In genomic region chr3:145987268-145987969, GRCm38 (mm10) we compare ENCODE assay signal across 8 mouse cellular contexts. TPM values are rescaled to one million over a fixed set of nuclear protein-coding genes. Genes with fewer than 3 reads are reported as not detected.
DNase-seq lines count a peak whose midpoint lies in the region; ATAC-seq and TF ChIP-seq lines count a peak whose summit lies in the region.

Syde2 (plus strand) TSS chr3:145987870.

- H3K27me3 ChIP-seq in G1E (ENCODE audit: insufficient read depth, low read length): no peaks in the 10 kb centered on the region
- H3K27me3 ChIP-seq in cerebellum, adult 2 months (ENCODE audit: control insufficient read depth, insufficient read depth, low read length): peaks cover 1% of the 10 kb centered on the region; the same call in 1 of the 2 replicates
- H3K27me3 ChIP-seq in hindbrain, embryonic 13.5 days: peaks cover 31% of the 10 kb centered on the region

- peak within 1 kb of the TSS; percentile 83 for H3K4me2 ChIP-seq in hindbrain, embryonic 13.5 days

- H3K4me3 ChIP-seq in G1E (ENCODE audit: low read depth, low read length): peak within 1 kb of the TSS; percentile 7; the same call in 1 of the 2 replicates
- peak within 1 kb of the TSS; percentile 54 for H3K4me3 ChIP-seq in cerebellum, adult 2 months (replicated peaks; ENCODE audit: insufficient read depth, low read depth, low read length)
- peak within 1 kb of the TSS; percentile 66 for H3K4me3 ChIP-seq in hindbrain, embryonic 13.5 days

- peaks cover 4% of the 10 kb centered on the region for H3K36me3 ChIP-seq in G1E (replicated peaks)
- H3K36me3 ChIP-seq in hindbrain, embryonic 13.5 days: no peaks in the 10 kb centered on the region

- no peak for TF ChIP-seq CTCF in G1E (IDR thresholded peaks at IDR 0.05; ENCODE audit: low read depth, low read length)
- TF ChIP-seq CTCF in cerebellum, adult 2 months (IDR thresholded peaks at IDR 0.05; ENCODE audit: borderline replicate concordance, insufficient read depth, low read depth, low read length): no peak

- no peak for DNase-seq in G1E (ENCODE audit: low spot score)
- DNase-seq in cerebellum, adult 2 months: peak; percentile 25 to 33
- DNase-seq in frontal cortex, postnatal 36 days (ENCODE audit: low spot score in 2 of 2): peak; percentile 35 to 51
- peak; percentile 31 to 44 for DNase-seq in layer of hippocampus, postnatal 25 days (ENCODE audit: extremely low spot score in 1 of 2, low spot score in 1 of 2)
- peak; percentile 93 for DNase-seq in lung, postnatal 10 days
- peak; percentile 88 for DNase-seq in retina, postnatal 1 day
- DNase-seq in urinary bladder, postnatal 36 days (ENCODE audit: low spot score in 2 of 2): peak; percentile 78 to 88

- peaks cover 22% of the 10 kb centered on the region for H3K9me3 ChIP-seq in G1E (replicated peaks)
- H3K9me3 ChIP-seq in hindbrain, embryonic 13.5 days: no peaks in the 10 kb centered on the region

- peak within 1 kb of the TSS; percentile 78 for H3K9ac ChIP-seq in hindbrain, embryonic 13.5 days

- H3K27ac ChIP-seq in cerebellum, adult 2 months (ENCODE audit: insufficient read depth, low read length): no peak within 1 kb of the TSS
- H3K27ac ChIP-seq in hindbrain, embryonic 13.5 days: peak within 1 kb of the TSS; percentile 44; the same call in 1 of the 2 replicates

- under 1% methylated on average over 65 of the region's 65 CpGs for WGBS in cerebellum, adult 2 months
- under 1% methylated on average over 57 of the region's 65 CpGs for WGBS in hindbrain, embryonic 13.5 days

- no peak for ATAC-seq in G1E (ENCODE audit: extremely low read depth, insufficient number of reproducible peaks, low FRiP score, poor library complexity, severe bottlenecking)
- peak; percentile 88 for ATAC-seq in hindbrain, embryonic 13.5 days (ENCODE audit: low FRiP score)

- H3K4me1 ChIP-seq in G1E (ENCODE audit: insufficient read depth, low read depth, low read length): peaks cover 15% of the 10 kb centered on the region; the same call in 1 of the 2 replicates
- 0 out of 2 replicates have a peak, but pooled peaks cover 2% of the 10 kb centered on the region for H3K4me1 ChIP-seq in cerebellum, adult 2 months (ENCODE audit: control insufficient read depth, insufficient read depth, low read length)
- peaks cover 22% of the 10 kb centered on the region for H3K4me1 ChIP-seq in hindbrain, embryonic 13.5 days (replicated peaks)

- TF ChIP-seq POLR2A in cerebellum, adult 2 months (IDR thresholded peaks at IDR 0.05; ENCODE audit: borderline replicate concordance, insufficient read depth, low read length): no peak

RNA-seq across cellular contexts. Expression of gene Syde2, which starts in this region (rescaled TPM):
- 0.34 TPM in 1 of 2 replicates, not detected in the other for total RNA-seq in G1E (2014; fragmentation: Nextera tagmentation)
- 0.12 and 0.76 TPM in 2 replicates for total RNA-seq in G1E (2017)
- polyA plus RNA-seq in G1E (2012): 0.02 TPM in 1 of 2 replicates, not detected in the other
- polyA plus RNA-seq in cerebellum, adult 2 months (2012; rRNA removed): 1.2 and 1.3 TPM in 2 replicates
- polyA plus RNA-seq in hindbrain, embryonic 13.5 days (2015; fragmentation: Nextera tagmentation; extraction: Ambion mirVana): 0.31 and 0.36 TPM in 2 replicates
- 1 to 10 TPM; 4.5 to 4.6 TPM for total RNA-seq in layer of hippocampus, postnatal 25 days (2021)

Comparison
In these comparisons a context has a peak if more than half of its experiments do, and no peak if none do; other contexts are left out.
1. Peak in ATAC-seq, H3K4me3 ChIP-seq, H3K27ac ChIP-seq, H3K9ac ChIP-seq and H3K4me2 ChIP-seq in hindbrain, embryonic 13.5 days; RNA of the gene not detected or under 1 TPM.
2. H3K4me3 ChIP-seq: peak in every context shown above with its lines; median percentile 66 in hindbrain, embryonic 13.5 days; 54 in cerebellum, adult 2 months; 7 in G1E.